In genomic region chr8:122873171-122873570, GRCm38 (mm10) we compare ENCODE assay signal across 19 mouse cellular contexts. TPM values are rescaled to one million over a fixed set of nuclear protein-coding genes. Genes with fewer than 3 reads are reported as not detected.
DNase-seq lines count a peak whose midpoint lies in the region; ATAC-seq lines count a peak whose summit lies in the region.
"Had no signal": no experiment of that assay in that cellular context is flagged by ENCODE, and none has a peak within 500 bp of the region (broad histone marks: within the 10 kb centered on the region; RNA-seq: fewer than 3 reads in every experiment).

No protein-coding gene starts in this region.

- H3K4me3 ChIP-seq in liver, embryonic 12.5 days: no peak overlapping the region
- H3K4me3 ChIP-seq in hindbrain, embryonic 11.5 days (ENCODE audit: low read depth, low read length): no peak overlapping the region
- H3K4me3 ChIP-seq: heart, embryonic 13.5 days; hindbrain, embryonic 10.5 days; layer of hippocampus, adult 2 months; limb, embryonic 13.5 days; midbrain, embryonic 10.5 days had no signal

- H3K9me3 ChIP-seq in liver, embryonic 12.5 days (replicated peaks): no peaks in the 10 kb centered on the region
- H3K9me3 ChIP-seq in hindbrain, embryonic 11.5 days (ENCODE audit: control insufficient read depth, low read length): no peaks in the 10 kb centered on the region
- H3K9me3 ChIP-seq: heart, embryonic 13.5 days; hindbrain, embryonic 10.5 days; limb, embryonic 13.5 days; midbrain, embryonic 10.5 days had no signal

- ATAC-seq in liver, embryonic 12.5 days: no peak
- ATAC-seq in hindbrain, embryonic 11.5 days (ENCODE audit: low FRiP score): no peak
- ATAC-seq: intestine, postnatal 0 days had no signal

- no peak overlapping the region for H3K9ac ChIP-seq in liver, embryonic 12.5 days
- no peak overlapping the region for H3K9ac ChIP-seq in hindbrain, embryonic 11.5 days (ENCODE audit: low read depth, low read length)
- H3K9ac ChIP-seq: heart, embryonic 13.5 days; limb, embryonic 13.5 days had no signal

- WGBS in liver, embryonic 12.5 days (ENCODE audit: insufficient replicate concordance): 49% methylated on average over 6 of the region's 6 CpGs
- 53% methylated on average over 6 of the region's 6 CpGs for WGBS in hindbrain, embryonic 11.5 days

- H3K27me3 ChIP-seq in liver, embryonic 12.5 days (replicated peaks): peaks cover 2% of the 10 kb centered on the region; the same call in 1 of the 2 replicates
- no peaks in the 10 kb centered on the region for H3K27me3 ChIP-seq in hindbrain, embryonic 11.5 days (ENCODE audit: control insufficient read depth, insufficient read depth, low read length)
- H3K27me3 ChIP-seq: limb, embryonic 13.5 days had no signal

- no peak overlapping the region for H3K27ac ChIP-seq in liver, embryonic 12.5 days
- no peak overlapping the region for H3K27ac ChIP-seq in hindbrain, embryonic 11.5 days (ENCODE audit: low read depth, low read length)
- H3K27ac ChIP-seq: heart, embryonic 13.5 days; hindbrain, embryonic 10.5 days; kidney, postnatal 0 days; layer of hippocampus, adult 2 months; limb, embryonic 13.5 days; midbrain, embryonic 10.5 days had no signal

- no peak overlapping the region for H3K4me2 ChIP-seq in liver, embryonic 12.5 days
- no peak overlapping the region for H3K4me2 ChIP-seq in hindbrain, embryonic 11.5 days (replicated peaks; ENCODE audit: low read depth, low read length)
- H3K4me2 ChIP-seq: heart, embryonic 13.5 days; limb, embryonic 13.5 days had no signal

- peaks cover 24% of the 10 kb centered on the region for H3K4me1 ChIP-seq in liver, embryonic 12.5 days
- H3K4me1 ChIP-seq in hindbrain, embryonic 11.5 days (replicated peaks; ENCODE audit: control insufficient read depth, insufficient read depth, low read length): no peaks in the 10 kb centered on the region

- no peaks in the 10 kb centered on the region for H3K36me3 ChIP-seq in liver, embryonic 12.5 days
- no peaks in the 10 kb centered on the region for H3K36me3 ChIP-seq in hindbrain, embryonic 11.5 days (ENCODE audit: control insufficient read depth, insufficient read depth, low read length)
- H3K36me3 ChIP-seq: heart, embryonic 13.5 days; hindbrain, embryonic 10.5 days; limb, embryonic 13.5 days; midbrain, embryonic 10.5 days had no signal

- peak; percentile 61 for DNase-seq in cerebellum, adult 11 months
- no peak for DNase-seq in cerebellum, postnatal 4 days (ENCODE audit: low spot score in 2 of 2)
- peak; percentile 83 for DNase-seq in cerebellum, adult 9-10 months
- DNase-seq in induced T-regulatory cell, adult 2 months (ENCODE audit: low read depth): peak; percentile 11
- peak; percentile 51 for DNase-seq in thymus, postnatal 4 days
- DNase-seq in layer of hippocampus, adult 9-11 months: no peak
- no peak for DNase-seq in hindbrain, embryonic 11.5 days (ENCODE audit: low spot score)
- DNase-seq: adrenal gland, adult 8-10 months; retina, postnatal 1 day; spleen, adult 18-20 months had no signal

RNA-seq across cellular contexts. Expression of gene Cdh15, which starts 25.4 kb away (rescaled TPM):
- polyA plus RNA-seq in liver, embryonic 12.5 days (2016; fragmentation: Nextera tagmentation; extraction: Ambion mirVana): 0.17 and 0.66 TPM in 2 replicates
- polyA plus RNA-seq in hindbrain, embryonic 11.5 days (2014; fragmentation: Nextera tagmentation; extraction: Ambion mirVana): 0.86 and 1.7 TPM in 2 replicates
- polyA plus RNA-seq: gonadal fat pad, adult 2 months had no signal

Comparison
In these comparisons a context has a peak if more than half of its experiments do, and no peak if none do; other contexts are left out.
1. DNase-seq: peak in cerebellum, adult 11 months (single experiment), cerebellum, adult 9-10 months (single experiment), induced T-regulatory cell, adult 2 months (single experiment) and thymus, postnatal 4 days (single experiment); none in cerebellum, postnatal 4 days (0 of 2), layer of hippocampus, adult 9-11 months (single experiment) and hindbrain, embryonic 11.5 days (single experiment).